ENCODE assay signal across 17 mouse cellular contexts in genomic region chr7:4837639-4838038, GRCm38 (mm10). TPM values are rescaled to one million over a fixed set of nuclear protein-coding genes. Genes with fewer than 3 reads are reported as not detected.
A peak's percentile ranks its signal among the peaks of the same experiment; 100 is the strongest.
DNase-seq lines count a peak whose midpoint lies in the region; ATAC-seq lines count a peak whose summit lies in the region.
"Had no signal": no experiment of that assay in that cellular context is flagged by ENCODE, and none has a peak within 500 bp of the region (broad histone marks: within the 10 kb centered on the region; RNA-seq: fewer than 3 reads in every experiment).

No protein-coding gene starts in this region.

- peak overlapping the region; percentile 33; the same call in 1 of the 2 replicates for H3K27ac ChIP-seq in lung, embryonic 15.5 days
- H3K27ac ChIP-seq: heart, embryonic 13.5 days had no signal

- H3K36me3 ChIP-seq in lung, embryonic 15.5 days: no peaks in the 10 kb centered on the region
- H3K36me3 ChIP-seq: forebrain, embryonic 15.5 days; heart, embryonic 13.5 days; hindbrain, embryonic 15.5 days had no signal

- ATAC-seq in lung, embryonic 15.5 days (ENCODE audit: borderline replicate concordance, extremely low read depth, low FRiP score, low TSS enrichment): no peak
- ATAC-seq: forebrain, embryonic 15.5 days; intestine, embryonic 16.5 days had no signal

- WGBS in lung, embryonic 15.5 days: 0% methylated on average over 1 of the region's 1 CpGs

- peaks cover 18% of the 10 kb centered on the region for H3K4me1 ChIP-seq in lung, embryonic 15.5 days

- no peak overlapping the region for H3K4me2 ChIP-seq in lung, embryonic 15.5 days
- H3K4me2 ChIP-seq: heart, embryonic 13.5 days had no signal

- H3K9ac ChIP-seq in lung, embryonic 15.5 days: no peak overlapping the region
- H3K9ac ChIP-seq: heart, embryonic 13.5 days had no signal

- DNase-seq in cerebellum, postnatal 10 days: peak; percentile 34
- DNase-seq in cerebellum, postnatal 36 days: no peak
- DNase-seq in lung, postnatal 25 days (ENCODE audit: low spot score): no peak
- peak; percentile 49 for DNase-seq in testis, postnatal 10 days (ENCODE audit: low spot score)
- no peak for DNase-seq in testis, postnatal 14 days (ENCODE audit: low spot score)
- DNase-seq: adrenal gland, adult 8-10 months; adrenal gland, postnatal 36 days; cerebellum, postnatal 25 days; gastrocnemius, postnatal 36 days; heart, adult 11 months; heart, postnatal 36 days had no signal

- no peak overlapping the region for H3K4me3 ChIP-seq in lung, embryonic 15.5 days
- H3K4me3 ChIP-seq: heart, embryonic 13.5 days had no signal

- no peaks in the 10 kb centered on the region for H3K9me3 ChIP-seq in lung, embryonic 15.5 days
- H3K9me3 ChIP-seq: forebrain, embryonic 15.5 days; heart, embryonic 13.5 days; hindbrain, embryonic 15.5 days had no signal

- H3K27me3 ChIP-seq in lung, embryonic 15.5 days: peaks cover 57% of the 10 kb centered on the region
- H3K27me3 ChIP-seq: forebrain, embryonic 15.5 days; hindbrain, embryonic 15.5 days had no signal

RNA-seq across cellular contexts. Expression of gene Shisa7, which starts 6.9 kb away (rescaled TPM):
- polyA plus RNA-seq in lung, embryonic 15.5 days (2015; fragmentation: Nextera tagmentation; extraction: Ambion mirVana): 0.94 and 1.3 TPM in 2 replicates
- polyA plus RNA-seq: heart, postnatal 0 days had no signal

RNA-seq across cellular contexts. Expression of gene Ube2s, which starts 25.2 kb away (rescaled TPM):
- 409 and 411 TPM in 2 replicates for polyA plus RNA-seq in lung, embryonic 15.5 days (2015; fragmentation: Nextera tagmentation; extraction: Ambion mirVana)

RNA-seq across cellular contexts. Expression of gene Isoc2b, which starts 32.4 kb away (rescaled TPM):
- polyA plus RNA-seq in lung, embryonic 15.5 days (2015; fragmentation: Nextera tagmentation; extraction: Ambion mirVana): 10.6 and 12.3 TPM in 2 replicates

RNA-seq across cellular contexts. Expression of gene Isoc2a, which starts 39.3 kb away (rescaled TPM):
- polyA plus RNA-seq in lung, embryonic 15.5 days (2015; fragmentation: Nextera tagmentation; extraction: Ambion mirVana): 0.63 and 0.81 TPM in 2 replicates

RNA-seq across cellular contexts. Expression of gene Rpl28, which starts 45.0 kb away (rescaled TPM):
- 314 and 334 TPM in 2 replicates for polyA plus RNA-seq in lung, embryonic 15.5 days (2015; fragmentation: Nextera tagmentation; extraction: Ambion mirVana)

Comparison
In these comparisons a context has a peak if more than half of its experiments do, and no peak if none do; other contexts are left out.
1. DNase-seq: peak in cerebellum, postnatal 10 days (2 of 2) and testis, postnatal 10 days (single experiment); none in cerebellum, postnatal 36 days (0 of 2), lung, postnatal 25 days (single experiment) and testis, postnatal 14 days (single experiment).